Mouse (Mus musculus): ENCODE measurements around the gene Tmem229b. TPM values are rescaled to one million over a fixed set of nuclear protein-coding genes. Genes with fewer than 3 reads are reported as not detected.
"Not testable (repeated sequence)": the region's sequence is repeated elsewhere in the genome, so short reads cannot be mapped to it uniquely, and the experiment has no call there.

Gene Tmem229b
- total and polyA plus RNA-seq, 2 experiments from 2014 or later, result 63.2 to 214 TPM

- ATAC-seq (ENCODE audit: low FRiP score) (no peak), DNase-seq (ENCODE audit: low spot score) (no peak)
- no peak overlapping the region for H3K4me3 ChIP-seq (ENCODE audit: low read depth, low read length)
- WGBS, result 19% methylated on average over 3 of the region's 3 CpGs
- H3K9me3 ChIP-seq (ENCODE audit: low read length), result no peaks in the 10 kb centered on the region
- no peak overlapping the region for H3K4me2 ChIP-seq (ENCODE audit: low read depth, low read length, poor library complexity, severe bottlenecking)
- H3K27me3 ChIP-seq (ENCODE audit: insufficient read depth, low read length), result no peaks in the 10 kb centered on the region
- no peaks in the 10 kb centered on the region for H3K36me3 ChIP-seq (ENCODE audit: insufficient read depth, low read length)
- no peak for TF ChIP-seq CTCF (IDR thresholded peaks at IDR 0.05)
- no peaks in the 10 kb centered on the region for H3K4me1 ChIP-seq (ENCODE audit: insufficient read depth, low read length)
- no peak overlapping the region for H3K27ac ChIP-seq (ENCODE audit: low read depth, low read length)
- no peak overlapping the region for H3K9ac ChIP-seq (replicated peaks; ENCODE audit: low read length, poor library complexity, severe bottlenecking)
Observed at GRCm38 (mm10) chr12:79035349-79035748, 27.9 kb upstream of the Tmem229b start.

- Histone ChIP-seq H3K9ac (replicated peaks; ENCODE audit: low read length, poor library complexity, severe bottlenecking) (no peak overlapping the region), H3K27ac (ENCODE audit: low read depth, low read length) (no peak overlapping the region), H3K9me3 (ENCODE audit: low read length) (no peaks in the 10 kb centered on the region), H3K27me3 (ENCODE audit: insufficient read depth, low read length) (no peaks in the 10 kb centered on the region), H3K36me3 (ENCODE audit: insufficient read depth, low read length) (no peaks in the 10 kb centered on the region), H3K4me3 (ENCODE audit: low read depth, low read length) (no peak overlapping the region), H3K4me2 (ENCODE audit: low read depth, low read length, poor library complexity, severe bottlenecking) (no peak overlapping the region), H3K4me1 (ENCODE audit: insufficient read depth, low read length) (no peaks in the 10 kb centered on the region)
- DNase-seq (ENCODE audit: low spot score) (no peak), ATAC-seq (ENCODE audit: low FRiP score) (no peak)
- 99% methylated on average over 2 of the region's 2 CpGs for WGBS
- TF ChIP-seq CTCF (IDR thresholded peaks at IDR 0.05), result no peak
Observed at GRCm38 (mm10) chr12:79034331-79034730, 26.9 kb upstream of the Tmem229b start.

DNA sequence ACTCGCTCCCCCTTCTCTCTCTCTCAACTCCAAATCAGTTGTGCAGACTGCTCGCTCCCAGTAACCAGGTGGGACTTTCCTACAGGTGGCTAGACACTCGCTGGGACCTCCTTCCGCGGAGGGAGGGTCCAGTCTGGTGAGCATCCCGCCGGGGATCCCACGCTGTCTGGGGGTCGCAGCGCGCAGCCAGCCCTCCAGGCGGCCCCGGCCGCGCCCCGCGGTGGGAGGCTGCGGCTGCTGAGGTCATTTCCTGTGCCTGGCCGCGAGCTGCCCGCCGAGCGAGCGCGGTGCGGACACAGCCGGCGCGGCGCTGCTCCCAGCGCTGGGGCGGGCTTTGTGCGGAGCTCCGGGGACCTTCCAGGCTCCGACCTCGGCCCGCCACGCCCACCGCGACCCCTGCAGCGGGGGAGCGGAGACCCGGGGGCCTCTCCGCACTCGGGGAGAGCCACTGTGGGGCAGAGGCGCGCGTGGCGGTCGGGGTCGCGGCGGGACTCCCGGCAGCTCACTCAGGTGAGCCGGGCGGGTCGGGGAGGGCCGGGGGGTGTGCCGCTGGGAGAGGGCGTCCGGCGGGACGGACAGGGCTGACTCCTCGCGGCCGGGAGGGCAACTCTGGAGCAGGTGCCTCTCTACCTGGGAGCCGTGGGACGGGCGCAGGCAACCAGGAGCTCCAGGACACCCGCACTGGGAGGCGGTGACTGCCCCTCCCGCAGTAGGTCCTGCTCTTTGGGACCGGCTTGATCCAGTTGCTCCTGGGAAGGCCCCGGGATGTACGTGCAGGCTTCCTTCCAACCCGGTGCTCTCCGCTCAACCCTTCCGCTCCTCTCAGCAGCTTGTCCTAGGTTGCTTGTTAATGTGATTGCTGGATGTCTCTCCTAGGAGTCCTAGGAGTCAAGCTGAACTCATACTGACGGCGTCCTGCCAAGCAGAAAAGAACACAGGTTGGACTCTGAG, 21.8 kb upstream of the Tmem229b start, which contains the start of gene Plekhh1:
Gene Plekhh1, plus strand, starts transcription at position 253 of the 951 bp plus-strand sequence.
- Histone ChIP-seq H3K9ac (replicated peaks; ENCODE audit: low read length, poor library complexity, severe bottlenecking) (peak within 1 kb of the TSS; percentile 79), H3K27ac (ENCODE audit: low read depth, low read length) (peak within 1 kb of the TSS; percentile 55; the same call in 1 of the 2 replicates), H3K4me2 (ENCODE audit: low read depth, low read length, poor library complexity, severe bottlenecking) (peak within 1 kb of the TSS; percentile 97), H3K27me3 (ENCODE audit: insufficient read depth, low read length) (no peaks in the 10 kb centered on the region), H3K36me3 (ENCODE audit: insufficient read depth, low read length) (no peaks in the 10 kb centered on the region), H3K4me1 (ENCODE audit: insufficient read depth, low read length) (no peaks in the 10 kb centered on the region), H3K9me3 (ENCODE audit: low read length) (no peaks in the 10 kb centered on the region), H3K4me3 (ENCODE audit: low read depth, low read length) (peak within 1 kb of the TSS; percentile 83)
- DNase-seq (ENCODE audit: low spot score) (peak; percentile 36), ATAC-seq (ENCODE audit: low FRiP score) (peak; percentile 85)
- under 1% methylated on average over 62 of the region's 80 CpGs for WGBS
- no peak for TF ChIP-seq CTCF (IDR thresholded peaks at IDR 0.05)

DNA sequence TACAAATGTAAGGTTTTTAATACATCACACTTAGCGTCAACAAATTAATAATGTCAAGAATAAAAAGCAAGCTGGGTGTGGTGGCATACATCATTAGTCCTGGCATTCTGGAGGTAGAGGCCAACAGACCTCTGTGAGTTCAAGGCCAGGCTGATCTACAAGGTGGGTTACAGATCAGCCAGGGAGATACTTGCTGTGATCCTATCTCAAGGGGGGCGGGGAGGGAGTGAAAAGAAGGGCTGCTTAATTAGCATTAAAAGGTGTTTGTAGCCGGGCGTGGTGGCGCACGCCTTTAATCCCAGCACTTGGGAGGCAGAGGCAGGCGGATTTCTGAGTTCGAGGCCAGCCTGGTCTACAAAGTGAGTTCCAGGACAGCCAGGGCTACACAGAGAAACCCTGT, 20.1 kb upstream of the Tmem229b start:
- not testable (repeated sequence) for H3K27me3 ChIP-seq (ENCODE audit: insufficient read depth, low read length); H3K4me1 ChIP-seq (ENCODE audit: insufficient read depth, low read length); H3K4me2 ChIP-seq (ENCODE audit: low read depth, low read length, poor library complexity, severe bottlenecking); H3K4me3 ChIP-seq (ENCODE audit: low read depth, low read length); DNase-seq (ENCODE audit: low spot score); H3K36me3 ChIP-seq (ENCODE audit: insufficient read depth, low read length); H3K27ac ChIP-seq (ENCODE audit: low read depth, low read length); ATAC-seq (ENCODE audit: low FRiP score); H3K9ac ChIP-seq (replicated peaks; ENCODE audit: low read length, poor library complexity, severe bottlenecking); H3K9me3 ChIP-seq (ENCODE audit: low read length)
- 94% methylated on average over 8 of the region's 8 CpGs for WGBS

DNA sequence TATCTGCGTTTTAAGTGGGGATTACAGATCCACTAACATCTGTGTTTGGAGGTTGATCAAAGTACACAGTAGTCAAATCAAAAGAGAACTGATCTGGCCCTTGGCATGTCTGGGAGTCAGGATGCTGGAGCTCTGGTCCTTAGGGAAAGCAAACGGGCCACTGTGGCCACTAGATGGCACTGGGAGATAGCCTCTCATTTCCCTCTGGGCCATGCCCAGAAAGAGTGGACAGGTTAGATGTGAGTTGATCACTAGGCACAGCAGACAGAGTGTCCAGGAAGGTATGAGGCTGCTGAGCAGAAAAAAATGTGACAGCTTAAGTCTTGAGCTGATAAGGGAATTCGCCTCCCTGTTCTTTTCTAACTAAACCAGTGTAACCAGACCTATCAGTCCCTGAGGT, 15.5 kb upstream of the Tmem229b start:
- DNase-seq (ENCODE audit: low spot score), result peak; percentile 72
- no peak overlapping the region for H3K27ac ChIP-seq (ENCODE audit: low read depth, low read length)
- no peak overlapping the region for H3K9ac ChIP-seq (replicated peaks; ENCODE audit: low read length, poor library complexity, severe bottlenecking)
- H3K9me3 ChIP-seq (ENCODE audit: low read length), result no peaks in the 10 kb centered on the region
- no peak for ATAC-seq (ENCODE audit: low FRiP score)
- no peaks in the 10 kb centered on the region for H3K4me1 ChIP-seq (ENCODE audit: insufficient read depth, low read length)
- 11% methylated on average over 3 of the region's 3 CpGs for WGBS
- no peaks in the 10 kb centered on the region for H3K36me3 ChIP-seq (ENCODE audit: insufficient read depth, low read length)
- no peak overlapping the region for H3K4me2 ChIP-seq (ENCODE audit: low read depth, low read length, poor library complexity, severe bottlenecking)
- no peaks in the 10 kb centered on the region for H3K27me3 ChIP-seq (ENCODE audit: insufficient read depth, low read length)
- TF ChIP-seq CTCF (IDR thresholded peaks at IDR 0.05), result peak; percentile 77
- no peak overlapping the region for H3K4me3 ChIP-seq (ENCODE audit: low read depth, low read length)

DNA sequence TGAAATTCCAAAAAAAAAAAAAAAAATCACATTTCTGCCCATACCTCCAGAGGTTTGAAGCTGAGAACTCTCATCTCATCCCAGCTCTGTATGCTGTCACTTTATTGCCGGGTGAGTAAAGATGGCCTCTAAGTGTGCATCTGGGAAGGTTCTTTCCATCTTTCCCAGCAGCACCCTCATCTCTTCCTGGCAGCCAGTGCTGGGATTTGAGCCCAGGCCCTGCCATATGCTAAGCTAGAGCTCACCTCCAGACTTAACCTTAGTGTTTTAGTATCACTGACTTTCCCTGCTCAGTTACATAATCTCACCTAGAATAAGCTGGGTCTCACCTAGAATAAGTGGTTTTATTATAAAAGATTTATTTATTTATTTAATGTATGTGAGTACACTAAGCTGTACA, 14.5 kb upstream of the Tmem229b start:
- TF ChIP-seq CTCF (IDR thresholded peaks at IDR 0.05), result no peak
- Histone ChIP-seq H3K9me3 (ENCODE audit: low read length) (no peaks in the 10 kb centered on the region), H3K27me3 (ENCODE audit: insufficient read depth, low read length) (no peaks in the 10 kb centered on the region), H3K9ac (replicated peaks; ENCODE audit: low read length, poor library complexity, severe bottlenecking) (no peak overlapping the region), H3K27ac (ENCODE audit: low read depth, low read length) (no peak overlapping the region), H3K4me3 (ENCODE audit: low read depth, low read length) (no peak overlapping the region), H3K4me1 (ENCODE audit: insufficient read depth, low read length) (no peaks in the 10 kb centered on the region), H3K36me3 (ENCODE audit: insufficient read depth, low read length) (no peaks in the 10 kb centered on the region), H3K4me2 (ENCODE audit: low read depth, low read length, poor library complexity, severe bottlenecking) (no peak overlapping the region)
- WGBS, result 93% methylated on average over 1 of the region's 1 CpGs
- ATAC-seq (ENCODE audit: low FRiP score) (no peak), DNase-seq (ENCODE audit: low spot score) (no peak)

Measured in midbrain, postnatal 0 days (tissue).